Mouse (Mus musculus) liver, embryonic 15.5 days (tissue): Measurements from ENCODE around the gene Gm7271. TPM values are rescaled to one million over a fixed set of nuclear protein-coding genes. Genes with fewer than 3 reads are reported as not detected.

ENCODE experiments used
- ATAC-seq: fragments of 200-750 bp; cut with Nextera tagmentation; 2 replicates; pipeline ENCODE4 v1.8.0; 2017; ENCODE audit warnings: moderate number of reproducible peaks, mild to moderate bottlenecking, moderate library complexity; ENCODE audit not compliant: insufficient read depth
- H3K27ac ChIP-seq: fragments of 300-500 bp; sonication (generic); replicated peaks from 2 replicates; pipeline ENCODE4 v1.5.1; 2015; ENCODE audit warnings: mild to moderate bottlenecking, inconsistent platforms
- H3K27me3 ChIP-seq: fragments of 300-500 bp; sonication (generic); 2 replicates; pipeline ENCODE4 v1.6.1; 2015; ENCODE audit warnings: mild to moderate bottlenecking, inconsistent platforms
- H3K36me3 ChIP-seq: fragments of 300-500 bp; sonication (generic); replicated peaks from 2 replicates; pipeline ENCODE4 v1.6.1; 2015; ENCODE audit warnings: moderate library complexity, mild to moderate bottlenecking, inconsistent platforms
- H3K4me1 ChIP-seq: fragments of 300-500 bp; sonication (generic); replicated peaks from 2 replicates; pipeline ENCODE4 v1.6.1; 2015; ENCODE audit warnings: inconsistent platforms
- H3K4me2 ChIP-seq: fragments of 300-500 bp; sonication (generic); 2 replicates; pipeline ENCODE4 v1.6.1; 2015; ENCODE audit warnings: moderate library complexity, mild to moderate bottlenecking, inconsistent platforms
- H3K4me3 ChIP-seq: fragments of 300-500 bp; sonication (generic); replicated peaks from 2 replicates; pipeline ENCODE4 v1.5.1; 2015; ENCODE audit warnings: mild to moderate bottlenecking, inconsistent platforms
- H3K9ac ChIP-seq: fragments of 300-500 bp; sonication (generic); 2 replicates; pipeline ENCODE4 v1.6.1; 2015; ENCODE audit warnings: moderate library complexity, mild to moderate bottlenecking, inconsistent platforms
- H3K9me3 ChIP-seq: fragments of 300-500 bp; sonication (generic); replicated peaks from 2 replicates; pipeline ENCODE4 v1.6.1; 2016; ENCODE audit warnings: inconsistent platforms
- WGBS: fragments of 180-500 bp; shearing (Covaris S2); methylation state at CpG from one replicate; pipeline ENCODE4 v1.1.7; 2015; ENCODE audit warnings: mixed read lengths; ENCODE audit not compliant: insufficient replicate concordance; 5-methylcytosine and 5-hydroxymethylcytosine counted together
- polyA plus RNA-seq: library from polyadenylated mRNA; unstranded; fragments of >200 nt; fragmentation: Nextera tagmentation; extraction: Ambion mirVana; gene quantifications from 2 replicates; pipeline ENCODE4 v1.2.1, GENCODE M21; 2015

Gene Gm7271
- polyA plus RNA-seq: not detected in 2 replicates

DNA sequence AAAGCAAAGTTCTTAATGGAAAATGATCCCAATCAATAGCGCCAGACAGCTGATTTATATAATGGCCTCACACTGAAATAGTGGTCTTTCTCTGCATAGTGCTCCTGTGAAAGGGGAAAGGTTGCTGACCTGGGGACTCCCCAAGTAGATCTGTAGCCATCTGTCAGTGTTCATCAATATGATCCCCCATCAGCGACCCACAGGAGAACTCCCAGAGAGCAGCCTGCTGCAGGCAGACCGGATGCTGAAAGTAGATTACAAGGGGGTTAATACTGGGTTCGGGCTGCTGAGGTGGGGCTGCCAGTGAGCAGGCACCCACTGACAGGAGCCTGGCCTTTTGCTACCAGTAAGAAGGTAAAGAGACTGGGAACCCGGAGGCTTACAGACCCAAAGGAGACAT, at the start of gene Gm7271:
Gm7271 (plus strand) TSS at position 230 of the 400 bp plus-strand sequence.
- H3K27ac ChIP-seq: no peak within 1 kb of the TSS
- no peak for ATAC-seq
- no peak within 1 kb of the TSS for H3K9ac ChIP-seq
- no peaks in the 10 kb centered on the region for H3K4me1 ChIP-seq
- no peaks in the 10 kb centered on the region for H3K9me3 ChIP-seq
- H3K4me3 ChIP-seq: no peak within 1 kb of the TSS
- H3K36me3 ChIP-seq: no peaks in the 10 kb centered on the region
- no peaks in the 10 kb centered on the region for H3K27me3 ChIP-seq
- no peak within 1 kb of the TSS for H3K4me2 ChIP-seq
- 34% methylated on average over 5 of the region's 5 CpGs for WGBS

DNA sequence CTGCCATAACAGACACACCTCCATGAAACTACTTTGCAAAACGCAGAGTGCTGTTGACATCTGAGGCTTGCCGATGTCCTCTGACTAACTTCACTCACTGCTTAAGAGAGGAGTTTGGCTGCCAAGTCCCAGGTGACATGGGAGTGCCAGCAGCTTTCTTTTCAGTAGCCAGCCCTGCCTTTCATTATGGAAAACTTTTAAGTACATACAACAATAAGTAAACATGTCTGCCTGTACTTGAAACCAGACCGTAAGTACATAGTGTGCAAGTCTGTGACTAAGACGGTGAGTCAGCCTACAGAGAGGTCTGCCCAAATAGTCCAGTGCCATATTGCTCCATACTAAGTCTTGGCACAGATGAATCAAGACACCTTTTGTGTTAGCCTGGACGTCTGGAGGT, 46.7 kb upstream of the Gm7271 start:
- Histone ChIP-seq H3K36me3 (no peaks in the 10 kb centered on the region), H3K4me1 (no peaks in the 10 kb centered on the region), H3K9ac (no peak overlapping the region), H3K4me3 (no peak overlapping the region), H3K4me2 (no peak overlapping the region), H3K27ac (no peak overlapping the region), H3K9me3 (no peaks in the 10 kb centered on the region), H3K27me3 (no peaks in the 10 kb centered on the region)
- ATAC-seq: no peak
- 69% methylated on average over 5 of the region's 5 CpGs for WGBS

DNA sequence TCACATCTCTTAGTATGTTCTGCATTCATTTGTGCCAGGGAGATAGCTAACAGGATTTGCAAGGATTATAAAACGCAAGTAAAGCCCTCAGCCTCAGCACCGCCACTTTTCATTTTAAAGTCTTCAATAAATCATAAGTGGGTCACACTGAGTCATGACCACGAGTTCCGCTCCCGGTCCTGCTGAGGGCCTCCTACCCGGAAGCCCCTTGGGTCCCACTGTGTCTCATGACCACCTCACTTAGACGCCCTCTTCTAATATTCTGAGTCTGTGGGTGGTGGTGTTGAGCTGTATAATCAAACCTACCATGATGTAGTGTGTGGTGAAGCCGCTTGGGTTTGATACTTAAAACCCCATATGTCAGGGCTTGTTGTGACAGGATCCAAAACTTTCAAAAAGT, 46.1 kb upstream of the Gm7271 start:
- H3K4me3 ChIP-seq: no peak overlapping the region
- H3K36me3 ChIP-seq: no peaks in the 10 kb centered on the region
- H3K4me1 ChIP-seq: no peaks in the 10 kb centered on the region
- ATAC-seq: no peak
- no peak overlapping the region for H3K4me2 ChIP-seq
- no peaks in the 10 kb centered on the region for H3K27me3 ChIP-seq
- no peak overlapping the region for H3K9ac ChIP-seq
- no peaks in the 10 kb centered on the region for H3K9me3 ChIP-seq
- 61% methylated on average over 8 of the region's 8 CpGs for WGBS
- H3K27ac ChIP-seq: no peak overlapping the region

DNA sequence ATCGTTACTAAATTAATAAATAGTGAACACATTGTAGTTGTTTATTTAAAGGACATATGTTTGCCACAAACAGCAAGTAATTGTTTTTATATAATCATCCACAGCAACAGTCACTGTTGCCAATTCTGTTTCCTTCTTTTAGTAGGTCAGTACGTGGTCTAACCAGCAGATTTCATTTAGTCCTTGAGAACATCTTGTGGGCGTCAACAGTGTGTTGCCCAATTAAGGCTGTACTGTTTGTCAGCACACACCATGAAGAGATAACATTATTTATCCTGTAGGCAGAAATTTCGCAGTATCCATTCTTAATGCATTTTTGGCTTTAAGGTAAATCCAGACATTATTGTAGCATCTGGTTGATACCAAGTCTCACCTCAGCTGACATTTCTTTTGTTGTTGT, 42.4 kb upstream of the Gm7271 start:
- Histone ChIP-seq H3K9ac (no peak overlapping the region), H3K4me1 (no peaks in the 10 kb centered on the region), H3K27ac (no peak overlapping the region), H3K27me3 (no peaks in the 10 kb centered on the region), H3K9me3 (no peaks in the 10 kb centered on the region), H3K4me3 (no peak overlapping the region), H3K36me3 (no peaks in the 10 kb centered on the region), H3K4me2 (no peak overlapping the region)
- no peak for ATAC-seq
- WGBS: 50% methylated on average over 4 of the region's 4 CpGs

DNA sequence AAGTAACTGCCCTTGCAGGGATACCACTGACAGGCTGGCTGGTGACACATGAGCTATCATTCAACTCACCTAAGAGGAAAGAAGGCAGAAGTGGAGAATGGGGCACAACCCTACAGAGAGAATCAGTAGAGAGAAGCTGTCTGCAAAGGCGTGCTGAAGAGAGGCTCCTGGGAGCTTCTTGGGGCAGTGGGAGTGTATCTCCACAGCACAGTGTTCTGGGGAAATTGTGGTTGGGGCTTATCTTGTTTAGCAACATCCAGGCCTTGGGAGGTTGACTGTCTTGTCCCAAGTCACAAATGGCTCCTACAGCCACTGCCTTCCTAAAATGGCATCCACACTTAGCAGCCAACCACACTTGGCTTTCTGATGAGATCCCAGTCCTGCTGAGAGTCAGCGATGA, 8.9 kb upstream of the Gm7271 start:
- Histone ChIP-seq H3K27me3 (no peaks in the 10 kb centered on the region), H3K9me3 (no peaks in the 10 kb centered on the region), H3K36me3 (no peaks in the 10 kb centered on the region), H3K4me1 (no peaks in the 10 kb centered on the region), H3K9ac (no peak overlapping the region), H3K4me2 (no peak overlapping the region), H3K4me3 (no peak overlapping the region), H3K27ac (no peak overlapping the region)
- ATAC-seq: no peak
- 40% methylated on average over 2 of the region's 2 CpGs for WGBS

DNA sequence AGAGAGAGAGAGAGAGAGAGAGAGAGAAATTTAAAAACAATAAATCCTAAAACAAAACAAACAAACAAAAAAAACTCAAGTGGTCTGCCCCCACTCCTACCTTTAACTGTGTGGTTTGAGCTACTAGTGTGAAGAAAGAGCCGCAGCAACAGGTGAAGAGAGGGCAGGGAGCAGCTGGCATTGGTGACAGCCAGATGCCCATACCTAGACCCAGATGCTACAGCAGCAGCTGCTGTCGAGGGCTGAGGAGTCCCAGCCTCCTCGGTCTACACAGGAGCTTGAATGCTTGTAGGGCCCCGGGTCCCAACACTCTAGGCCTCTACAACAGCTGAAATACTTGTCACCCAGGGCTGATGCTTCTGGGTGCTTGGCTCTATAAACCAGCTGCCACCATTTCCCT, 7.0 kb upstream of the Gm7271 start:
- no peaks in the 10 kb centered on the region for H3K4me1 ChIP-seq
- ATAC-seq: no peak
- no peak overlapping the region for H3K4me3 ChIP-seq
- H3K27me3 ChIP-seq: no peaks in the 10 kb centered on the region
- 66% methylated on average over 4 of the region's 4 CpGs for WGBS
- no peak overlapping the region for H3K9ac ChIP-seq
- no peak overlapping the region for H3K4me2 ChIP-seq
- no peaks in the 10 kb centered on the region for H3K9me3 ChIP-seq
- H3K36me3 ChIP-seq: no peaks in the 10 kb centered on the region
- H3K27ac ChIP-seq: no peak overlapping the region

DNA sequence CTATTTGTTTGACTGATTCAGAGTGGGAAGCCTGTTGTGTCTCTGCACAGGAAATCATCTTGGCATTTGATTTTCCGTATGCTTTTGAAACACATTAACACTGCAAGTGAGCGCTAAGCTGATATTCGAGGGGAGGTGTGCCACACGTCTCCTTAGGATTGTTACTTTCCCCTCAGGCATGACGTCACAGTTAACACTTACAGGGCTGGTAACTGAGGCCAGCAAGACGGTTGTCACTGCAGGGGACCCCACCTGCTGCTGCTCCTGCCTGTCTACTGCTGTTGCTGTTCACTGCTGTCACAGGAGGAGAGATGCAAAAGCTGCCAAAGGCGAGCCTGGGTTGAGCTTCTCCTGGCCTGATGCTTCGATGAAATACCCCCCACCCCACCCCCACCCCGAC, 6.1 kb upstream of the Gm7271 start:
- Histone ChIP-seq H3K9ac (no peak overlapping the region), H3K9me3 (no peaks in the 10 kb centered on the region), H3K36me3 (no peaks in the 10 kb centered on the region), H3K4me2 (no peak overlapping the region), H3K27ac (no peak overlapping the region), H3K27me3 (no peaks in the 10 kb centered on the region), H3K4me3 (no peak overlapping the region), H3K4me1 (no peaks in the 10 kb centered on the region)
- 37% methylated on average over 9 of the region's 9 CpGs for WGBS
- ATAC-seq: no peak

DNA sequence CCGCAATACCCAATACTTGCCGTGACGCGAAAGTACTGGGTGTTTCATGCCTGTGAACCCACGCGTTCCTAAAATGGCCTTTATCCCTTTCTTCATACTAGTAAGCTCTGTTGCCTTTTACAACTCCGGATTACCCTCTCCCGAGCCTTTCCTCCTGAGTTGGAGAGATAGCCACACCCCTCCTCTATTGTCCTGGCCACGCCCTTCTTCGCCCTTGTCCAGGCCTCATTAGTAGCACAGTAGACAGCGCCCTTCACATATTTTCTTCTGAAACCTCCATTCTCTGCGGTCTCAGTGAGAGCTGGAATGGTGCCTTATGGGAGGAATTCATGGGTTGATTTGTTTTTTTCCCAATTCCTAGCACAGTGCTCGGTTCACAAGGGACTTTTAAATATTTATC, 11.3 kb downstream of the Gm7271 start:
- H3K9ac ChIP-seq: no peak overlapping the region
- H3K4me2 ChIP-seq: no peak overlapping the region
- ATAC-seq: no peak
- H3K4me1 ChIP-seq: no peaks in the 10 kb centered on the region
- H3K27ac ChIP-seq: no peak overlapping the region
- no peaks in the 10 kb centered on the region for H3K36me3 ChIP-seq
- no peaks in the 10 kb centered on the region for H3K27me3 ChIP-seq
- no peaks in the 10 kb centered on the region for H3K9me3 ChIP-seq
- H3K4me3 ChIP-seq: no peak overlapping the region
- 64% methylated on average over 13 of the region's 13 CpGs for WGBS

DNA sequence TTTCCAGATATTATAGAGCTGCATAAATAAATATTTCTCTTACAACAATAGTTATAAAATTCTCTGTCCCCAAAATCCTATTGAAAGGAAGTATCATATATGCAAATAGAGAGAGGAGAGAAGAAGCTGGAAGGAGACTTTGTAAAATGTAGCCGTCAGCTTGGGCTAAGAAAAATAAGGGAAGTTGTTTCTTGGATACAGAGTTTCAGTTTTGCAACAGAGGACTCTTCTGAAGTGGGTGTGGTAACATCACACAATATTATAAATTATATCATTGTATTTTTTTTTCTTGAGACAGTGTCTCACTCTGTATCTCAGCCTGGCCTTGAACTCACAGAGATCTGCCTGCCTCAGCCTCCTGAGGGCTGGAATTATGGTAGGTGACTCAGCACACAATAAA, 38.6 kb downstream of the Gm7271 start:
- no peak overlapping the region for H3K27ac ChIP-seq
- no peak overlapping the region for H3K4me3 ChIP-seq
- no peaks in the 10 kb centered on the region for H3K27me3 ChIP-seq
- 70% methylated on average over 1 of the region's 1 CpGs for WGBS
- ATAC-seq: no peak
- H3K9ac ChIP-seq: no peak overlapping the region
- no peaks in the 10 kb centered on the region for H3K4me1 ChIP-seq
- H3K36me3 ChIP-seq: no peaks in the 10 kb centered on the region
- H3K4me2 ChIP-seq: no peak overlapping the region
- H3K9me3 ChIP-seq: no peaks in the 10 kb centered on the region

DNA sequence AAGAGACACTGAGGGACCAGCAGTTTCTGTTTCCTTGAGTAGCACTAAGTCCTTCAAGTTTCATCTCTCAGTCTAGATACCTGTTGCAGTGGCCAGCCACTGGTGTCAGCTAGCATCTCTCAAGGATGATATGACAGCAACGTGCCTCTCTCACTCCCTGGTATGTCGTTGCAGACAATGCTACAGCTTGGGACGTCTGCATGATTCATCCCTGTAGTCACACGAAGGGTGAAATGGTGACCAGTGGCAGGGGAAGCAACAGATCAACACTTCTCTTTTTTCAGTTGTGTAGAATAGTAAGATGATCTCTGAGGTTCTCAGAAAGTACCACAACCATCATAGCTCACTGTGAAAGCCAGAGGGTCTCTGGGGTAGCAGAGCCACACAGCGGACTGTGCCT, 40.8 kb downstream of the Gm7271 start:
- Histone ChIP-seq H3K4me2 (no peak overlapping the region), H3K4me1 (peaks cover under 1% of the 10 kb centered on the region; the same call in 1 of the 2 replicates), H3K9ac (no peak overlapping the region), H3K9me3 (no peaks in the 10 kb centered on the region), H3K36me3 (no peaks in the 10 kb centered on the region), H3K27me3 (no peaks in the 10 kb centered on the region), H3K27ac (no peak overlapping the region), H3K4me3 (no peak overlapping the region)
- no peak for ATAC-seq
- 30% methylated on average over 5 of the region's 5 CpGs for WGBS

DNA sequence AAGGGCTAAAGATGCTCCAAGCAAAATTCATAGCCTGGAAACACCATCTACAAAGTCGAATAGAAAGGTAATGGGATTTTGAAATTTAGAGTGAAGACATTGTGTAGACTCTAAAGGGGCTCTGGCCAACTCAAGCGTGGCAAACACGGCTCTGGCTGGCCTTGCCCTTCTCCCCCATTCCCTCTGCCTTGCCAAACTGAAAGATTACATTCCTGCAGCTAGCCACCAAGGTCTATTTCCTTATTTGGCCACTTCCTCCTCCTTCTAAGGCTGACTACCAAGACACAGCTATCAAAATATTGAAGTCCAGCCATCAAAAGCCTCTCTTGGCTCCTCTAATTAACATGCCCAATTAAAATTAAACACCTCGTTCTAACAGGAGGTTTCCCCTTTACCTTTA, 41.2 kb downstream of the Gm7271 start:
- no peaks in the 10 kb centered on the region for H3K36me3 ChIP-seq
- H3K4me2 ChIP-seq: no peak overlapping the region
- WGBS: 28% methylated on average over 4 of the region's 4 CpGs
- no peaks in the 10 kb centered on the region for H3K9me3 ChIP-seq
- H3K9ac ChIP-seq: no peak overlapping the region
- no peak overlapping the region for H3K4me3 ChIP-seq
- no peaks in the 10 kb centered on the region for H3K27me3 ChIP-seq
- no peak for ATAC-seq
- peaks cover 5% of the 10 kb centered on the region for H3K4me1 ChIP-seq
- H3K27ac ChIP-seq: no peak overlapping the region

DNA sequence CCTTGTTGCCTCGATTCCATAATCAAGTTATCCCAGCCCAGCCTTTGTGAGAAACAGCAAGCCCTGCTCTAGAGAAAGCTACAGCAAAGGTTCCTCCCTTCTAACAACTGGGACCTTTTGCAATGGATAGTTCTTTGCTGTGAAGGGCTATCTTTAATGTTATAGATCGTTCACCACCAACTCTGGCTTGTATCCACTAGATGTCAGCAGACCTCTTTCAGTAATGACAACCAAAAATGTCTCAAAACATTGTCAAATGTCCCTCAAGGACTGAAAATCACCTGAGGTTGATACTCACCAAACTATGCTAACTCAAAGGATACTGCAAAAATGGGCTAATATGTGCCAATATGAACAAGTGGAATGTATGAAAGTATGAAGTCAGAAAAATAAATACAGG, 42.0 kb downstream of the Gm7271 start:
- ATAC-seq: no peak
- Histone ChIP-seq H3K27me3 (no peaks in the 10 kb centered on the region), H3K36me3 (no peaks in the 10 kb centered on the region), H3K9me3 (no peaks in the 10 kb centered on the region), H3K9ac (no peak overlapping the region), H3K27ac (no peak overlapping the region), H3K4me3 (no peak overlapping the region), H3K4me2 (no peak overlapping the region), H3K4me1 (peaks cover 13% of the 10 kb centered on the region)
- 33% methylated on average over 2 of the region's 2 CpGs for WGBS
